10 mouse cellular contexts compared by ENCODE assay signal in genomic region chr8:94914701-94915101, GRCm38 (mm10). TPM values are rescaled to one million over a fixed set of nuclear protein-coding genes. Genes with fewer than 3 reads are reported as not detected.
DNase-seq lines count a peak whose midpoint lies in the region; ATAC-seq lines count a peak whose summit lies in the region.
"Had no signal": no experiment of that assay in that cellular context is flagged by ENCODE, and none has a peak within 500 bp of the region (broad histone marks: within the 10 kb centered on the region; RNA-seq: fewer than 3 reads in every experiment).

No protein-coding gene starts in this region.

- ATAC-seq in stomach, embryonic 16.5 days (ENCODE audit: insufficient read depth, low FRiP score) = peak; percentile 35; the same call in 1 of the 2 replicates

- peaks cover 46% of the 10 kb centered on the region for H3K4me1 ChIP-seq in stomach, embryonic 16.5 days (ENCODE audit: control insufficient read depth, insufficient read depth, low read length)

- 33% methylated on average over 3 of the region's 3 CpGs for WGBS in stomach, embryonic 16.5 days

- H3K4me2 ChIP-seq in stomach, embryonic 16.5 days (ENCODE audit: low read depth, low read length) = peak overlapping the region; percentile 19; the same call in 1 of the 2 replicates
- H3K4me2 ChIP-seq: liver, embryonic 15.5 days had no signal

- no peak overlapping the region for H3K4me3 ChIP-seq in stomach, embryonic 16.5 days (replicated peaks; ENCODE audit: low read length)
- H3K4me3 ChIP-seq: liver, embryonic 15.5 days had no signal

- DNase-seq in cerebellum, postnatal 14 days = peak; percentile 47 to 60
- no peak for DNase-seq in cerebellum, adult 11 months
- DNase-seq in retina, postnatal 1 day = peak; percentile 30
- DNase-seq in retina, embryonic 14.5 days (ENCODE audit: low spot score) = no peak
- peak; percentile 68 for DNase-seq in heart, postnatal 4 days
- DNase-seq in layer of hippocampus, adult 11-12 months (ENCODE audit: low spot score) = no peak
- no peak for DNase-seq in left cerebral cortex, adult 11 months (ENCODE audit: low spot score)
- DNase-seq: cerebellum, adult 11-12 months had no signal

- H3K36me3 ChIP-seq in stomach, embryonic 16.5 days (ENCODE audit: control insufficient read depth, insufficient read depth, low read length) = 0 out of 2 replicates have a peak, but pooled peaks cover 6% of the 10 kb centered on the region
- H3K36me3 ChIP-seq: liver, embryonic 15.5 days had no signal

- no peak overlapping the region; the same call in 1 of the 2 replicates for H3K9ac ChIP-seq in stomach, embryonic 16.5 days (ENCODE audit: low read length)
- H3K9ac ChIP-seq: liver, embryonic 15.5 days had no signal

- H3K27ac ChIP-seq in stomach, embryonic 16.5 days (ENCODE audit: low read length) = no peak overlapping the region
- H3K27ac ChIP-seq: liver, embryonic 15.5 days had no signal

- no peaks in the 10 kb centered on the region for H3K27me3 ChIP-seq in stomach, embryonic 16.5 days (ENCODE audit: control insufficient read depth, insufficient read depth, low read length)

- no peaks in the 10 kb centered on the region for H3K9me3 ChIP-seq in stomach, embryonic 16.5 days (replicated peaks; ENCODE audit: control insufficient read depth, low read length)
- H3K9me3 ChIP-seq: liver, embryonic 15.5 days had no signal

RNA-seq across cellular contexts. Expression of gene Ccdc102a, which starts 3.2 kb away (rescaled TPM):
- total RNA-seq in heart, postnatal 4 days (2021) = 10 to 100 TPM; 18.1 to 19.4 TPM
- 10.9 and 14.8 TPM in 2 replicates for polyA plus RNA-seq in stomach, embryonic 16.5 days (2015; fragmentation: Nextera tagmentation; extraction: Ambion mirVana)

RNA-seq across cellular contexts. Expression of gene Adgrg5, which starts 8.8 kb away (rescaled TPM):
- total RNA-seq in heart, postnatal 4 days (2021) = under 1 TPM; 0.12 to 0.50 TPM
- polyA plus RNA-seq in stomach, embryonic 16.5 days (2015; fragmentation: Nextera tagmentation; extraction: Ambion mirVana) = 0.44 and 0.45 TPM in 2 replicates

RNA-seq across cellular contexts. Expression of gene Dok4, which starts 38.6 kb away (rescaled TPM):
- 10 to 100 TPM; 34.2 to 39.5 TPM for total RNA-seq in heart, postnatal 4 days (2021)
- polyA plus RNA-seq in stomach, embryonic 16.5 days (2015; fragmentation: Nextera tagmentation; extraction: Ambion mirVana) = 28.8 and 29.5 TPM in 2 replicates

RNA-seq across cellular contexts. Expression of gene Polr2c, which starts 57.5 kb away (rescaled TPM):
- total RNA-seq in heart, postnatal 4 days (2021) = 10 to 100 TPM; 63.3 to 74.8 TPM
- polyA plus RNA-seq in stomach, embryonic 16.5 days (2015; fragmentation: Nextera tagmentation; extraction: Ambion mirVana) = 128 and 129 TPM in 2 replicates

RNA-seq across cellular contexts. Expression of gene Adgrg1, which starts 59.9 kb away (rescaled TPM):
- total RNA-seq in heart, postnatal 4 days (2021) = 10 to 100 TPM; 22.7 to 25.6 TPM
- 51.1 and 65.2 TPM in 2 replicates for polyA plus RNA-seq in stomach, embryonic 16.5 days (2015; fragmentation: Nextera tagmentation; extraction: Ambion mirVana)

Comparison
In these comparisons a context has a peak if more than half of its experiments do, and no peak if none do; other contexts are left out.
1. DNase-seq: peak in cerebellum, postnatal 14 days (2 of 2), retina, postnatal 1 day (single experiment) and heart, postnatal 4 days (single experiment); none in cerebellum, adult 11 months (single experiment), retina, embryonic 14.5 days (single experiment), layer of hippocampus, adult 11-12 months (single experiment) and left cerebral cortex, adult 11 months (single experiment).